Mouse (Mus musculus) testis, adult 2 months (tissue): ENCODE results near the gene Zfhx3.

ENCODE experiments used
- CTCF ChIP-seq: fragments of 200-500 bp; IDR thresholded peaks from 2 replicates; pipeline ENCODE4 v1.5.1; 2012; ENCODE audit warnings: low read depth, mild to moderate bottlenecking, inconsistent platforms, low read length, moderate library complexity; ENCODE audit not compliant: control insufficient read depth, insufficient read depth, insufficient replicate concordance
- POLR2A ChIP-seq: fragments of 200-500 bp; IDR thresholded peaks from 2 replicates; pipeline ENCODE4 v1.6.1; 2012; ENCODE audit warnings: low read depth, mild to moderate bottlenecking, inconsistent platforms, low read length, moderate library complexity; ENCODE audit not compliant: control insufficient read depth

DNA sequence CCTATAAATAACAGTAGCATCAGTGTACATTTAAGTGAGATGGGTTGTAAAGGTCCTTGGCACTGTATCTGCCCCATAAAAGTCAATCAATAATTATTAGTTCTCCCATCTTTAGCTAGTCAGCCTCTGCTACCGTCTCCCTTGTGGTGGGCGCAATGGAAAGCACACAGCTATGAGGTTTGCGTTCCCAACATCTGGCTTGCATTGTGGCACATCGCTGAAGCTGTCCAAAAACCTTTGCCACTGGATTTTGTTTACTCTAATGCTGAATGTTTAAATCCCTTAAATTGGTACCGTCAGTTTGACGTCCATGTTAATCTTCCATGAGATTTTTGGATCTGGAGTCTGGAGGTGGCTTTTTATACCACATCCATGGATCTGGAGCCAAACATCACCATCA is 428.3 kb downstream of the Zfhx3 start:
- TF ChIP-seq CTCF (no peak), POLR2A (no peak)
